ENCODE assay signal across 8 mouse cellular contexts in the genomic region with DNA sequence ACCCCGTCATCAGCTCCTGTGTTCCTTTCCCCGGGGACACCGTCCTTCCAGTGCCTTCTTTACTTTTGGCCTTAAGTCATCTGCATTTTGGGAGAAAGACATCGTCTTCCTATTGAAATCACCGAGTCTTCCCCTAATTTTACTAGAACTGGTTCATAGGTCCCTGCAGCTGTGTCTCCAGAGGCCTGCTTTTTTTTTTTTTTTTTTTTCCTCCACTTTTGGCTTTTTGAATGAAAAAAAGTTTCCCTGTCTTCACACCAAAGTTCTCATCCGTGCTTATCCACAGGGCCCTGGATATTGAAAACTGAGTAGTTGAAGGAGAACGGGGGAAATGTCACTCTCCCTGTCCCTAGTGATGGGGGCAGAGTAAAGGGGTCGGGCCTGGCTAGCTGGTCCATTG. TPM values are rescaled to one million over a fixed set of nuclear protein-coding genes. Genes with fewer than 3 reads are reported as not detected.
A peak's percentile ranks its signal among the peaks of the same experiment; 100 is the strongest.
DNase-seq lines count a peak whose midpoint lies in the region; ATAC-seq and TF ChIP-seq lines count a peak whose summit lies in the region.

No protein-coding gene starts in this region.

- peak overlapping the region; percentile 53 for H3K4me2 ChIP-seq in lung, embryonic 14.5 days
- H3K4me2 ChIP-seq in embryonic facial prominence, embryonic 14.5 days (ENCODE audit: low read depth, low read length): peak overlapping the region; percentile 42; the same call in 1 of the 2 replicates
- peak overlapping the region; percentile 61 for H3K4me2 ChIP-seq in liver, postnatal 0 days (ENCODE audit: low read depth, low read length)

- H3K27ac ChIP-seq in gastrocnemius, adult 2 months: peak overlapping the region; percentile 92
- H3K27ac ChIP-seq in lung, embryonic 14.5 days (ENCODE audit: low read depth): peak overlapping the region; percentile 77; the same call in 1 of the 2 replicates
- peak overlapping the region; percentile 85; the same call in 1 of the 2 replicates for H3K27ac ChIP-seq in embryonic facial prominence, embryonic 14.5 days (replicated peaks; ENCODE audit: low read depth, low read length)
- H3K27ac ChIP-seq in liver, postnatal 0 days (ENCODE audit: low read depth): no peak overlapping the region

- 57% methylated on average over 8 of the region's 8 CpGs for whole genome bisulfite sequencing in lung, embryonic 14.5 days
- 50% methylated on average over 8 of the region's 8 CpGs for WGBS in embryonic facial prominence, embryonic 14.5 days
- 42% methylated on average over 8 of the region's 8 CpGs for WGBS in liver, postnatal 0 days (ENCODE audit: insufficient replicate concordance)

- peaks cover 9% of the 10 kb centered on the region; the same call in 1 of the 2 replicates for H3K4me1 ChIP-seq in lung, embryonic 14.5 days (ENCODE audit: insufficient read depth)
- H3K4me1 ChIP-seq in embryonic facial prominence, embryonic 14.5 days (ENCODE audit: control insufficient read depth, insufficient read depth, low read length): peaks cover 22% of the 10 kb centered on the region
- peaks cover 5% of the 10 kb centered on the region for H3K4me1 ChIP-seq in liver, postnatal 0 days (ENCODE audit: insufficient read depth)

- TF ChIP-seq EP300 in liver, postnatal 0 days (IDR thresholded peaks at IDR 0.05; ENCODE audit: low read depth): no peak

- ATAC-seq in lung, embryonic 14.5 days (ENCODE audit: insufficient read depth): no peak
- no peak for ATAC-seq in embryonic facial prominence, embryonic 14.5 days (ENCODE audit: low read depth)
- ATAC-seq in liver, postnatal 0 days: no peak
- ATAC-seq in inflammation-experienced regulatory T-cells, adult 6 months: no peak

- no peaks in the 10 kb centered on the region for H3K9me3 ChIP-seq in lung, embryonic 14.5 days (ENCODE audit: low read depth, low read length)
- no peaks in the 10 kb centered on the region for H3K9me3 ChIP-seq in embryonic facial prominence, embryonic 14.5 days (ENCODE audit: control insufficient read depth, low read length)
- H3K9me3 ChIP-seq in liver, postnatal 0 days (ENCODE audit: low read length): no peaks in the 10 kb centered on the region

- DNase-seq in gastrocnemius, adult 2 months: no peak
- DNase-seq in gastrocnemius, postnatal 36 days: no peak
- no peak for DNase-seq in lung, embryonic 14.5 days
- no peak for DNase-seq in lung, postnatal 10 days
- no peak for DNase-seq in embryonic facial prominence, embryonic 14.5 days (ENCODE audit: low spot score)
- no peak for DNase-seq in liver, postnatal 0 days
- DNase-seq in cerebellum, adult 9-11 months: no peak

- peaks cover 15% of the 10 kb centered on the region for H3K36me3 ChIP-seq in lung, embryonic 14.5 days (ENCODE audit: insufficient read depth)
- H3K36me3 ChIP-seq in embryonic facial prominence, embryonic 14.5 days (ENCODE audit: control insufficient read depth, insufficient read depth, low read length): peaks cover 12% of the 10 kb centered on the region; the same call in 1 of the 2 replicates
- no peaks in the 10 kb centered on the region for H3K36me3 ChIP-seq in liver, postnatal 0 days (replicated peaks; ENCODE audit: insufficient read depth, low read length)

- intact Hi-C loops in gastrocnemius, adult 2 months (cut with DNase I): no loop called here
- intact Hi-C loops in gastrocnemius, postnatal 36 days (cut with DNase I): loop anchor here (2.0 kb wide), 1 partner anchor 129 kb away; no protein-coding TSS in a partner anchor

- no peak for TF ChIP-seq CTCF in gastrocnemius, adult 2 months (IDR thresholded peaks at IDR 0.05)
- TF ChIP-seq CTCF in lung, embryonic 14.5 days (IDR thresholded peaks at IDR 0.05; ENCODE audit: low read depth): no peak
- TF ChIP-seq CTCF in liver, postnatal 0 days (IDR thresholded peaks at IDR 0.05; ENCODE audit: low read depth): no peak

- peak overlapping the region; percentile 65 for H3K4me3 ChIP-seq in gastrocnemius, adult 2 months
- no peak overlapping the region for H3K4me3 ChIP-seq in lung, embryonic 14.5 days (ENCODE audit: low read depth, low read length)
- no peak overlapping the region for H3K4me3 ChIP-seq in embryonic facial prominence, embryonic 14.5 days (ENCODE audit: low read depth, low read length)
- H3K4me3 ChIP-seq in liver, postnatal 0 days (ENCODE audit: low read depth, low read length): peak overlapping the region; percentile 38

- H3K27me3 ChIP-seq in lung, embryonic 14.5 days (ENCODE audit: insufficient read depth, low read length): peaks cover 6% of the 10 kb centered on the region
- H3K27me3 ChIP-seq in embryonic facial prominence, embryonic 14.5 days (replicated peaks; ENCODE audit: control insufficient read depth, insufficient read depth, low read length): peaks cover 18% of the 10 kb centered on the region; the same call in 1 of the 2 replicates
- peaks cover 36% of the 10 kb centered on the region for H3K27me3 ChIP-seq in liver, postnatal 0 days (ENCODE audit: insufficient read depth, low read length)

- H3K9ac ChIP-seq in lung, embryonic 14.5 days: no peak overlapping the region
- peak overlapping the region; percentile 27; the same call in 1 of the 2 replicates for H3K9ac ChIP-seq in embryonic facial prominence, embryonic 14.5 days (ENCODE audit: low read depth, low read length)
- no peak overlapping the region; the same call in 1 of the 2 replicates for H3K9ac ChIP-seq in liver, postnatal 0 days (replicated peaks)

RNA-seq across cellular contexts. Expression of a gene that starts 16.0 kb away (rescaled TPM):
- total RNA-seq in gastrocnemius, adult 2 months (2021): 100 to 1,000 TPM; 122 to 144 TPM
- total RNA-seq in gastrocnemius, postnatal 36 days (2021): 100 to 1,000 TPM; 123 to 140 TPM
- polyA plus RNA-seq in lung, embryonic 14.5 days (2014; fragmentation: Nextera tagmentation; extraction: Ambion mirVana): 55.1 and 57.6 TPM in 2 replicates
- polyA plus RNA-seq in embryonic facial prominence, embryonic 14.5 days (2014; fragmentation: Nextera tagmentation; extraction: Ambion mirVana): 55.6 and 59.4 TPM in 2 replicates
- polyA plus RNA-seq in liver, postnatal 0 days (2015; fragmentation: Nextera tagmentation; extraction: Ambion mirVana): 28.7 and 29.3 TPM in 2 replicates
- 100 to 1,000 TPM in 2 of 3 experiments, 10 to 100 TPM in 1; 75.3 to 134 (median 101) TPM for polyA plus RNA-seq in inflammation-experienced regulatory T-cells, adult 6 months (2017; shearing (Covaris generic))

Comparison
In these comparisons a context has a peak if more than half of its experiments do, and no peak if none do; other contexts are left out.
1. H3K4me3 ChIP-seq: peak in gastrocnemius, adult 2 months (single experiment) and liver, postnatal 0 days (single experiment); none in lung, embryonic 14.5 days (single experiment) and embryonic facial prominence, embryonic 14.5 days (single experiment).
2. Peak in every context shown above with its lines, with median percentiles within 50 percentile points of each other: H3K4me2 ChIP-seq.